Mouse (Mus musculus) MEL (cell line): ENCODE results near the gene Creg2. TPM values are rescaled to one million over a fixed set of nuclear protein-coding genes. Genes with fewer than 3 reads are reported as not detected.
"Not testable (repeated sequence)": the region's sequence is repeated elsewhere in the genome, so short reads cannot be mapped to it uniquely, and the experiment has no call there.

ENCODE experiments used
- DNase-seq: peaks from one replicate; pipeline ENCODE4 v3.0.0; 2011; ENCODE audit warnings: low read depth, low spot score
- H3K27ac ChIP-seq: 2 replicates; pipeline ENCODE4 v1.5.1; 2012; ENCODE audit warnings: low read depth, mild to moderate bottlenecking, control low read depth, low read length, moderate library complexity; ENCODE audit not compliant: control insufficient read depth
- H3K27me3 ChIP-seq, 2 experiments: fragments of 150-350 bp in 1 of 2; sonication (generic) in 1 of 2; 2 replicates each; pipeline ENCODE4 v1.6.1; 2012; ENCODE audit warnings: low read length in 2 of 2, mild to moderate bottlenecking in 2 of 2, improper control_type of control experiment in 1 of 2, moderate library complexity in 1 of 2; ENCODE audit not compliant: insufficient read depth in 2 of 2, control insufficient read depth in 1 of 2
- H3K36me3 ChIP-seq, 2 experiments: 2 replicates each; pipeline ENCODE4 v1.6.1; 2012 to 2014; ENCODE audit warnings: low read length in 2 of 2, improper control_type of control experiment in 1 of 2, inconsistent platforms in 1 of 2, mild to moderate bottlenecking in 1 of 2; ENCODE audit not compliant: insufficient read depth in 2 of 2, control insufficient read depth in 1 of 2
- H3K4me1 ChIP-seq, 2 experiments: fragments of 150-350 bp in 1 of 2; sonication (generic) in 1 of 2; 2 replicates each; pipeline ENCODE4 v1.6.1; 2012; ENCODE audit warnings: low read length in 2 of 2, improper control_type of control experiment in 1 of 2, mild to moderate bottlenecking in 1 of 2; ENCODE audit not compliant: insufficient read depth in 2 of 2, control insufficient read depth in 1 of 2
- H3K4me3 ChIP-seq, 2 experiments: fragments of 150-350 bp in 1 of 2; sonication (generic) in 1 of 2; 2 replicates each; pipeline ENCODE4 v1.5.1; 2012; ENCODE audit warnings: low read depth in 2 of 2, low read length in 2 of 2, mild to moderate bottlenecking in 2 of 2, moderate library complexity in 2 of 2, control low read depth in 1 of 2, improper control_type of control experiment in 1 of 2; ENCODE audit not compliant: control insufficient read depth in 1 of 2, insufficient read depth in 1 of 2
- H3K79me2 ChIP-seq: 2 replicates; pipeline ENCODE4 v1.6.1; 2012; ENCODE audit warnings: mild to moderate bottlenecking, low read length, moderate library complexity; ENCODE audit not compliant: control insufficient read depth, poor library complexity, insufficient read depth
- H3K9ac ChIP-seq: 2 replicates; pipeline ENCODE4 v1.6.1; 2012; ENCODE audit warnings: low read depth, mild to moderate bottlenecking, control low read depth, low read length, moderate library complexity; ENCODE audit not compliant: control insufficient read depth, poor library complexity, severe bottlenecking
- H3K9me3 ChIP-seq: fragments of 150-350 bp; sonication (generic); replicated peaks from 2 replicates; pipeline ENCODE4 v1.6.1; 2012; ENCODE audit warnings: mild to moderate bottlenecking, low read length, improper control_type of control experiment, moderate library complexity; ENCODE audit not compliant: insufficient read depth
- BHLHE40 ChIP-seq: IDR thresholded peaks from 2 replicates; pipeline ENCODE4 v1.6.1; 2012; ENCODE audit warnings: low read depth, mild to moderate bottlenecking, inconsistent platforms, low read length, improper control_type of control experiment, borderline replicate concordance
- CHD2 ChIP-seq: IDR thresholded peaks from 2 replicates; pipeline ENCODE4 v1.6.1; 2011; ENCODE audit warnings: low read length, improper control_type of control experiment
- CTCF ChIP-seq, 3 experiments: IDR thresholded peaks in 2 of 3; conservative IDR thresholded peaks in 1 of 3; 2 replicates each; pipeline ENCODE4 v1.5.1; 2011 to 2012; ENCODE audit warnings: low read length in 3 of 3, low read depth in 2 of 3, mild to moderate bottlenecking in 2 of 3, improper control_type of control experiment in 1 of 3, inconsistent platforms in 1 of 3, mixed read lengths in 1 of 3, moderate library complexity in 1 of 3; ENCODE audit not compliant: control insufficient read depth in 1 of 3, insufficient read depth in 1 of 3, poor library complexity in 1 of 3, severe bottlenecking in 1 of 3
- E2F4 ChIP-seq: IDR thresholded peaks from 2 replicates; pipeline ENCODE4 v1.6.1; 2011; ENCODE audit warnings: low read depth, low read length, improper control_type of control experiment, borderline replicate concordance
- HCFC1 ChIP-seq: IDR thresholded peaks from 2 replicates; pipeline ENCODE4 v1.6.1; 2012; ENCODE audit warnings: low read depth, mild to moderate bottlenecking, inconsistent platforms, low read length, improper control_type of control experiment, moderate library complexity
- MAX ChIP-seq: IDR thresholded peaks from 2 replicates; pipeline ENCODE4 v1.6.1; 2011; ENCODE audit warnings: low read length, improper control_type of control experiment
- MEF2A ChIP-seq: IDR thresholded peaks from 2 replicates; pipeline ENCODE4 v1.6.1; 2014; ENCODE audit warnings: low read depth, mild to moderate bottlenecking, inconsistent platforms, low read length, improper control_type of control experiment; ENCODE audit not compliant: poor library complexity, insufficient replicate concordance, severe bottlenecking; ENCODE audit errors: extremely low read depth
- NELFE ChIP-seq: IDR thresholded peaks from 2 replicates; pipeline ENCODE4 v1.6.1; 2011; ENCODE audit warnings: low read depth, low read length, improper control_type of control experiment
- NRF1 ChIP-seq: IDR thresholded peaks from 2 replicates; pipeline ENCODE4 v1.6.1; 2014; ENCODE audit warnings: low read depth, mild to moderate bottlenecking, inconsistent platforms, low read length, improper control_type of control experiment, moderate library complexity; ENCODE audit not compliant: poor library complexity, insufficient read depth, severe bottlenecking
- POLR2A ChIP-seq, 2 experiments: IDR thresholded peaks; 2 replicates each; pipeline ENCODE4 v1.6.1; 2011 to 2012; ENCODE audit warnings: low read length in 2 of 2, mild to moderate bottlenecking in 2 of 2, control low read depth in 1 of 2, improper control_type of control experiment in 1 of 2, low read depth in 1 of 2, moderate library complexity in 1 of 2; ENCODE audit not compliant: control insufficient read depth in 1 of 2, insufficient read depth in 1 of 2, poor library complexity in 1 of 2
- POLR2AphosphoS5 ChIP-seq: IDR thresholded peaks from 2 replicates; pipeline ENCODE4 v1.6.1; 2012; ENCODE audit warnings: low read depth, borderline replicate concordance, mild to moderate bottlenecking, inconsistent platforms, low read length, moderate library complexity, mixed read lengths
- SIN3A ChIP-seq: IDR thresholded peaks from 2 replicates; pipeline ENCODE4 v1.6.1; 2012; ENCODE audit warnings: low read length, improper control_type of control experiment, inconsistent platforms
- TAL1 ChIP-seq: IDR thresholded peaks from 2 replicates; pipeline ENCODE4 v1.6.1; 2012; ENCODE audit warnings: mild to moderate bottlenecking, inconsistent platforms, low read length, moderate library complexity, mixed read lengths
- TBP ChIP-seq: IDR thresholded peaks from 2 replicates; pipeline ENCODE4 v1.8.0; 2011; ENCODE audit warnings: low read depth, low read length, improper control_type of control experiment
- UBTF ChIP-seq: IDR thresholded peaks from 2 replicates; pipeline ENCODE4 v1.6.1; 2012; ENCODE audit warnings: low read depth, mild to moderate bottlenecking, inconsistent platforms, low read length, improper control_type of control experiment, moderate library complexity, borderline replicate concordance; ENCODE audit not compliant: insufficient read depth
- USF2 ChIP-seq, 2 experiments: IDR thresholded peaks; 2 replicates each; pipeline ENCODE4 v1.6.1; 2011 to 2012; ENCODE audit warnings: improper control_type of control experiment in 2 of 2, low read length in 2 of 2, borderline replicate concordance in 1 of 2, inconsistent platforms in 1 of 2, low read depth in 1 of 2, mild to moderate bottlenecking in 1 of 2; ENCODE audit not compliant: insufficient read depth in 1 of 2
- ZC3H11A ChIP-seq: IDR thresholded peaks from 2 replicates; pipeline ENCODE4 v1.6.1; 2012; ENCODE audit warnings: low read depth, mild to moderate bottlenecking, inconsistent platforms, low read length, improper control_type of control experiment
- ZKSCAN1 ChIP-seq: IDR thresholded peaks from 2 replicates; pipeline ENCODE4 v1.6.1; 2012; ENCODE audit warnings: low read depth, mild to moderate bottlenecking, inconsistent platforms, low read length, improper control_type of control experiment, moderate library complexity
- ZNF384 ChIP-seq: IDR thresholded peaks from 2 replicates; pipeline ENCODE4 v1.6.1; 2012; ENCODE audit warnings: low read depth, mild to moderate bottlenecking, inconsistent platforms, low read length, improper control_type of control experiment
- polyA plus RNA-seq, 2 experiments: library from polyadenylated mRNA; stranded (reverse) in 1 of 2; unstranded in 1 of 2; fragments of >175 nt in 1 of 2; fragments of >200 nt in 1 of 2; gene quantifications; 2 replicates each; pipeline versions ENCODE4 v1.2.1 to v1.2.4; 2012; ENCODE audit warnings: low replicate concordance in 2 of 2, low read depth in 1 of 2; ENCODE audit not compliant: insufficient read length in 2 of 2, insufficient read depth in 1 of 2, missing spikeins in 1 of 2
- total RNA-seq: library from RNA; depleted of rRNA; stranded (reverse); fragments of 300-350 nt; gene quantifications from 2 replicates; pipeline ENCODE4 v1.2.3, GENCODE M21; 2012

Gene Creg2
- total and polyA plus RNA-seq, 3 experiments: not detected

DNA sequence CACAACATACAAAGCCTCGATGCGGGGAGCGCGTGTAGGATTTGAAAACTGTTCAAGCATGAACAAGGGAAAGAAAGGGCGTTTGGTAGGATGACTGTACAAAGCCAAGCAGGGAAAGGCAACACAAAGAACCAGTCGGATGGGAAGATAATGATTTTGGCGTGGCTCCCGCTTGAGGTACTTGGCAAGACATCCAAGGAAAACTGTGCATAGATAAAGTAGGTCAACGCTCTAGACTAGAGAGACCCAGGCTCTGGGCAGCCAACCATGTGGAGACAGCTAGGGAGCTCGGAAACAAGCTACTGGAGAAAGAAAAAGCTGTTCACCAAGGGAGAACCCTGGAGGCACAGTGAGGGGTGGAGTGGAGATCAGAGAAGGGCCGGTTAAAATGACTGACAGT, 52.5 kb downstream of the Creg2 start:
- no peak overlapping the region for H3K27ac ChIP-seq
- no peaks in the 10 kb centered on the region for H3K27me3 ChIP-seq
- no peaks in the 10 kb centered on the region; a peak in 1 of 4 replicates for H3K4me1 ChIP-seq
- no peak overlapping the region for H3K9ac ChIP-seq
- no peak overlapping the region for H3K4me3 ChIP-seq
- TF ChIP-seq POLR2A (IDR thresholded peaks at IDR 0.05; ENCODE audit: control insufficient read depth in 1 of 2, insufficient read depth in 1 of 2, low read depth in 1 of 2, low read length in 2 of 2, poor library complexity in 1 of 2) (no peak), CTCF (IDR thresholded peaks at IDR 0.05 in 2 of 3, conservative IDR thresholded peaks at IDR 0.05 in 1 of 3; ENCODE audit: control insufficient read depth in 1 of 3, insufficient read depth in 1 of 3, low read depth in 2 of 3, low read length in 3 of 3, poor library complexity in 1 of 3, severe bottlenecking in 1 of 3) (no peak), BHLHE40 (no peak), CHD2 (no peak), UBTF (no peak), NELFE (no peak), MEF2A (no peak), NRF1 (no peak), TBP (no peak), ZKSCAN1 (no peak), USF2 (IDR thresholded peaks at IDR 0.05; ENCODE audit: borderline replicate concordance in 1 of 2, insufficient read depth in 1 of 2, low read depth in 1 of 2, low read length in 2 of 2) (no peak), HCFC1 (no peak), TAL1 (no peak), E2F4 (no peak), SIN3A (no peak), ZC3H11A (no peak), MAX (no peak), POLR2AphosphoS5 (no peak)
- H3K36me3 ChIP-seq: no peaks in the 10 kb centered on the region
- no peaks in the 10 kb centered on the region for H3K9me3 ChIP-seq
- DNase-seq: no peak
- H3K79me2 ChIP-seq: no peaks in the 10 kb centered on the region

DNA sequence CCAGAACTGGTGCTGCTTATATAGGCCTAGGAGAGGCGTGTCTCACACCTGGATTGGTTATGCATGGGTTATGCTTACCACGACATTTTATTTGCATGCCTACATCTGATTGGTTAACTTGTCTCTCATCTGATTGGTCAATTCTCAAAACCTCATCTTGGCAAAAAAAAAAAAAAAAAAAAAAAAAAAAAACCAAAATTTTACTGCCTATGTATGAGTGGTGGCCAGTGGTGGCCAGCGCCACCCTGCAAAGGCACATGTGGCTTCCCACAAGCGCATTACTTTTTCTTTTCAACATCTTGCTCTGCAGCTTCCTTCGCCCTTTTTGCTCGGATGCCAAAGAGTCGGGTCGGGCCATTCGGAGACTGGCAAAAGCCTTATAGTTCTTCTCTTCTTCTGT, 54.1 kb downstream of the Creg2 start:
- not testable (repeated sequence) for H3K79me2 ChIP-seq, H3K9ac ChIP-seq
- peak; percentile 67 for TF ChIP-seq ZNF384

More for the DNA sequence above, 54.1 kb downstream of the Creg2 start:
- not testable (repeated sequence) for H3K9me3 ChIP-seq, H3K36me3 ChIP-seq, DNase-seq, H3K4me3 ChIP-seq, H3K27me3 ChIP-seq, H3K27ac ChIP-seq, H3K4me1 ChIP-seq
